Mouse (Mus musculus): ENCODE results near the gene Spata25.
"Not testable (repeated sequence)": the region's sequence is repeated elsewhere in the genome, so short reads cannot be mapped to it uniquely, and the experiment has no call there.

The Spata25 gene

DNA sequence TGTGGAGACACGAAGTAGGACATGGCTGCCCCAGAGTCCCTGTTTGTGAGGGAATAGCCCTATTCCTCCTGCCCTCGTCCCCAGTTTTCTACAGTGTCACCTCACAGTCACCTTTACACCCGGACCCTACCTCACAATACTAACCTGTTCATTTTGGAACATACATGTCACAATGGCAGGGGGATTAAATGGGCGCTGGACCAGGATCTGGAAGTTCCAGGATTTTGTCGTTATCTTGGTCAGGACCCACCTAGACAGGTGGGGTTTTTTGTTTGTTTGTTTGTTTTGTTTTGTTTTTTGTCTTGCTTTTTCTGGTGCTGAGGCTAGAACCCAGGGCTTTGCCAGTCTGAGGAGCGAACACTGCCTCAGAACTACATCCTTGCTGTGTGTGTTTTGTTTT is at the start of gene Spata25:
Spata25 (minus strand) TSS at position 101 of the 400 bp plus-strand sequence.
- in situ Hi-C loops (cut with MboI; ENCODE audit: low sequenced_read_pairs): no loop called here

DNA sequence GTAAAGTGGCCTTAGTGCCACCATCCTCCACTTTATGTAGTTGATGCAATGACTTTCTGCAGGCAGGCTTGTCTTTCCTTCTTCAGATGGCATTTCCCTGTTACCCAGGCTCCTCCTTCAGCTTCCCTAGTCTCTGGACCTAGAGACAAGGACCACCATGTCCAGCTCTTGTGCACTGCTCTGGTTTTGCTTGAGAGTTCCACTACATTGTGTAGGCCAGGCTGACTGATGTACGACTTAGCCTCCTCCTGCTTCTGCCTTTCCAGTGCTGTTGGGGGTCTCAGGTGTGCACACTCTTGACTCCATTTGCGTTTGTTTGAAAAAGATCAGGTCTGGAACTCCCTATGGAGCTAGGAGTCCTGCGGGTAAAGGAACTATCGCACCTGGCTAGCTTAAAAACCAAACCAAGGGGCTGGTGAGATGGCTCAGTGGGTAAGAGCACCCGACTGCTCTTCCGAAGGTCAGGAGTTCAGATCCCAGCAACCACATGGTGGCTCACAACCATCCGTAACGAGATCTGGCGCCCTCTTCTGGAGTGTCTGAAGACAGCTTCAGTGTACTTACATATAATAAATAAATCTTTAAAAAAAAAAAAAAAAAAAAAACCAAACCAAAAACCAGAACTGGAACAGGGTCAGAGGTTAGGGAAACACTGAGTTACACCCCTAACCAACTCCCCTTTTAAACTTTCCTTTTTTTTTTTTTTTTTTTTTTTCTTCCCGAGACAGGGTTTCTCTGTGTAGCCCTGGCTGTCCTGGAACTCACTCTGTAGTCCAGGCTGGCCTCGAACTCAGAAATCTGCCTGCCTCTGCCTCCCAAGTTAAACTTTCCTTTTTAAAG is 49.3 kb upstream of the Spata25 start:
- in situ Hi-C loops (cut with MboI; ENCODE audit: low sequenced_read_pairs): not testable (repeated sequence)

DNA sequence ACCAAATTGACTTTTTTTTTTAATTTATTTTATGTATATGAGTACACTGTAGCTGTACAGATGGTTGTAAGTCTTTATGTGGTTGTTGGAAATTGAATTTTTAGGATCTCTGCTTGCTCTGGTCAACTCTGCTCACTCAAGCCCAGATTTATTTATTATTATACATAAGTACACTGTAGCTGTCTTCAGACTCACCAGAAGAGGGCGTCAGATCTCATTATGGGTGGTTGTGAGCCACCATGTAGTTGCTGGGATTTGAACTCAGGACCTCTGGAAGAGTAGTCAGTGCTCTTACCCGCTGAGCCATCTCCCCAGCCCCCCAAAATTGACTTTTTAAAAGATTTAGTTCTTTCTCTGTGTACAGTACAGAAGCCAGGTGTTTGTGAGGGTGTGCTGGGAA is 47.3 kb upstream of the Spata25 start:
- in situ Hi-C loops (cut with MboI; ENCODE audit: low sequenced_read_pairs): not testable (repeated sequence)

DNA sequence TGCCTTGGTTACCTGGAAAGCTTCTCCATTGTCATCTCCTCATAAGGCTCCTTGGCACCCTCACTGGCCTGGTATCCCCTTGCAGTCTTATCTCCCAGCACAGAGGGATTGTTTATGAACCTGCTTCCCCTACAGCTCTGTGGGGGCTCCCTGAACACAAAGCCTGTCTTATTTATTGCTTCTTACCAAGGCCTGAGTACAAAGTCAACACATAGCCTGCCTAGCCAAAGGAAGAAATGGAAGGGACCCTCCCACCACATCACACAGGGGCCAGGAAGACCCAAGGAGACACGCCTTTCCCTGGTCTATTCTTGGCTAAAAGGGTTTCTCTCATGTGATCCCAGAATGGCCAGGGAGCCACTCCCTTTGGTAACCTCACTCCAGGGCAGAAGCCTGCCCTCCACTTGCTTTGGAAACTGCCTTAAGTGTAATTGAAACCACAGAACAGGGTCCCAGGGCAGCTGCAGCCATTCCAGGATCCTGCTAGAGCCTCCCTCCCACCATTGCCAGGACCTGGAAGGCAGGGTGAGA is 46.0 kb upstream of the Spata25 start:
- in situ Hi-C loops (cut with MboI; ENCODE audit: low sequenced_read_pairs): no loop called here

DNA sequence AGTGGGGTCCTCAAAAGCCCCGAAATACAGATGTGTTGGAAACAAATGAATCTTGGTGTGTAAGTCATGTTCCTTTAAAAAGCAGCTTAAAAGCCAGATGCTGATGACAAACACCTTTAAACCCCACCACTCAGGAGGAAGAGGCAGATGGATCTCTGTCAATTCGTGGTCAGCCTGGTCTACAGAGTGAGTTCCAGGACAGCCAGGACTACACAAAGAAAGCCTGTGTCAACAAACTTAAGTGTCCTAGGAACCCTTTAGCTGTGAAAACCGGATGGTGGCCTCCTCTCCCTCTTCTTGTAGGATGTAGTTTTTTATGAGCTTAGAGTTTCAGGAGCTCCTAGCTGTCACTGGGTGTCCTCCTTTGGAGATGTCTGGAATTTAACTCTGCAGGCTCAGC is 45.3 kb upstream of the Spata25 start:
- in situ Hi-C loops (cut with MboI; ENCODE audit: low sequenced_read_pairs): no loop called here

DNA sequence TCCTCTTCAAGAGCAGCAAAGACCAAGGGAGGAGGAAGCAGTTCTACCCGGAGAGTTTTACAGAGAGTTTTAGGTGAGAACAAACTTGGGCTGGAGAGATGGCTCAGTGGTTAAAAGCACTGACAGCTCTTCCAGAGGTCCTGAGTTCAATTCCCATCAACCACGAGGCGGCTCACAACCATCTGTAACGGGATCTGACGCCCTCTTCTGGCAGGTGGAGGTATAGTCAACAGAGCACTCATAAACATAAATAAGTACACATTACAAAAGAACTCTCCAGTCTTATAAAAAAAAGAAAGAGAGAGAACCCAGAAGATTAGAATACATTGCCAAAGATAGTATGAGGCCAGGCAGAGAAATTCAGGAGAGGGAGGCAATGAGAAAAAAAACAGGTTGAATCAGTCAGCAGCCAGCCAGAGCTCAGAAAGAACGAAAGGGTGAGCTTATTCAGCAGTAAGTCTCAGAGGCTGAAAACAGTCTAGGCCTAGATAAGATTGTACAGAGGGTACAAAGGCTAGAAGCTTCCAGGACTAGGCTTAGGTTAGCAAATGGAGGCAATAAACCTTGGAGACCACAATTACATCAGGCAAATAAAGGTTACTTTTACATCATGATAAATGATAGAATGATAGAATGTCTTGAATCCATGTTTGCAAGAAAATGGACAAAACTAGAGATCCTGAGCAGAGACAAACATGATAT is 43.4 kb upstream of the Spata25 start:
- in situ Hi-C loops (cut with MboI; ENCODE audit: low sequenced_read_pairs): no loop called here

DNA sequence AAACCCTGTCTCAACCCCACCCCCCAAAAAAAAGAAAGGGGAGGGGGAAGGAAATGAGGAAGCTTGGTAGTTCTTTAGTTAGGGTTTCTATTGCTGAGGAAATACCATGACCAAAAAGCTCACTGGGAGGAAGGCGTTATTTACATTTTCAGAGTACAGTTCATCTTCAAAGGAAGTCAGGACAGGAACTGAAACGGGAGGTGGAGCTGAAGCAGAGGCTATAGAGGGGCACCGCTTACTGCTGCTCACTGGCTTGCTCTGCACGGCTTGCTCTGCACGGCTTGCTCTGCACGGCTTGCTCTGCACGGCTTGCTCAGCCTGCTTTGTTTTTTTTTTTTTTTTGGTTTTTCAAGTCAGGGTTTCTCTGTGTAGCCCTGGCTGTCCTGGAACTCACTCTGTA is 40.2 kb upstream of the Spata25 start:
- in situ Hi-C loops (cut with MboI; ENCODE audit: low sequenced_read_pairs): no loop called here

DNA sequence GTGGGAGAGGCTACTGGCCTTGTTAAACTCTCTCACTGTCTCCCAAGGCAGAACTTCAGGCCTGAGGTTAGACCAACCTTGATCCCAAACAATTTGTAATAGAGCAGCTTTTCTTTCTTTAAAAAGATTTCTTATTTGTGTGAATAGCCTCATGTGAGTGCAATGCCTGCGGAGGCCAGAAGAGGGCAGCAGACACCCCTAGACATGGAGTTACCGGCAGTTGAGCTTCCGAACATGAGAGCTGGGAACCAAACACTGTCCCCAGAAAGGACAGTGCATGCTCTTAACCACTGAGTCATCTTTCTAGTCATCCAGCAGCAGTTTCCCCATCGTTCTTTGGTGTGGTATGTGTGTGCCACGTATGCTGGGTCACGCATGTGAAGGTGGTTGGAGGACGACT is 39.2 kb upstream of the Spata25 start:
- in situ Hi-C loops (cut with MboI; ENCODE audit: low sequenced_read_pairs): no loop called here

DNA sequence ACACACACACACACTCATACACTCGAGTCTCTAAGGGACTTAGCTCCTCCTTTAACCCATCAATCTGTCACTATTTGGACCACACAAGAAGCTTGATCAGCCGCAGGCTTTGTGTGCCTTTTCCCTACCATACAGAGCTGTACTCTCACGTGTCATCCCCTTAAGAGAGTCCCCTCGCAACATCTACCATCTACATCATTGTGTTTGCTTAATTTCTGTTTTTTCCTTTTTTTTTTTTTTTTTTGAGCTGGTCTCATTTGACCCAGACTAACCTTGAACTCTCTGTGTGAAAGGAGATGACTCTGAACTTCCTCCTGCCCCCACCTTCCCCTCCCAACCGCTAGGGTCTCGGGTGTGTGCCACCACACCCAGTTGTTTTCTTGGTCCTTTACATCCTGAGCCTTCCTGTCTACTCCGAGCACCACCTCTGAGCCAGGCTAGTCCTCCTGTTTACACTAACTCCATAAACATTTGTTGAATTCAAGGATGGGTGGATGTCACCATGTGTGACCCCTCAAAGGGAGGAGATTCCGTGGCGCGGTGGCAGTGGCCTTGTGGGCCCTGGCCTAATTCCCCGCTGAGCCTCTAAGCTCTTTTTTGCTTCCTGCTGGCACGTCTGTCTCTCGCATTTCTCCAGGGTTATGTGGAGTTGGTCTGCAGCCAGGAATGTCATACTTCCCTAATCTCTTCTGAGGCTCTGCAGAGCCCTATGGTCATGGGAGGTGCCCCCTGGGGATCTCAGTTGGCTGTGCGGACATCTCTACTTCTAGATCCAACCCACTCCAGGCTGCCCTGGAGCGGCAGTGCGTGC is 38.6 kb upstream of the Spata25 start:
- in situ Hi-C loops (cut with MboI; ENCODE audit: low sequenced_read_pairs): no loop called here

DNA sequence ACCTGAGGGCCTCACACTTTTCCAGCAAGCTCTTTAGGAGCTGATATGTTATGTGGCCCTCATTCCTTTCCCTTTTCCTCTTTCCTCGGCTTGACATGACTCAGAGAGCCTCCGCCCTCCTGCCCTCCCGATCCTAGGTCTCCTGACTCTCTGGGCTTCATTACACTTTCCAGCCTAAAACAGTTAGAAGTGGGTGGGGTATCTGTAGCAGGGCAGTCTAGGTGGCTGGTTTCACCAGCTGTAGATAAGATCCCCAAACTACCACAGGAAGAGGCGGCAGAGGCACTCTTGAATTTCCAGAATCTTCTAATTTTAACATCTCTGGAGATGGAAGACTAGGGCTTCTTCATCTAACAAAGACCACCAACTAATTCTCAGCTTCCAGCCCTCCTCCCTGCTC is 36.3 kb upstream of the Spata25 start:
- in situ Hi-C loops (cut with MboI; ENCODE audit: low sequenced_read_pairs): no loop called here

DNA sequence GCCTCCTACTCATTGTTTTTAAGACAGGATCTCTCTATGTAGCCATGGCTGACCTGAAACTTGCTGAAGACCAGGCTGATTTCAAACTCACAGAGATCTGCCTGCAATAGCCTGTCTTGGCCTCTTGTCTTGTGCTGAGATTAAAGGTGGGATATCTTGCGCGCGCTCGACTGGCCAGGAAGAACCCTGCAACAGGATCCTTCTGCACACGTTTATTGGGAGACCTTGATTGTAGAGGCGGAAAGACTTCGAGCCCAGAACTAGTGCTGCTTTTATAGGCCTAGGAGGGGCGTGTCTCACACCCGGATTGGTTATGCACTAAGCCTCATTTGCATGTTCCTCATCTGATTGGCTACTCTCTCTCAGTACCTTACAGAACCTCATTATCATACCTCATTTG is 35.1 kb upstream of the Spata25 start:
- in situ Hi-C loops (cut with MboI; ENCODE audit: low sequenced_read_pairs): not testable (repeated sequence)

DNA sequence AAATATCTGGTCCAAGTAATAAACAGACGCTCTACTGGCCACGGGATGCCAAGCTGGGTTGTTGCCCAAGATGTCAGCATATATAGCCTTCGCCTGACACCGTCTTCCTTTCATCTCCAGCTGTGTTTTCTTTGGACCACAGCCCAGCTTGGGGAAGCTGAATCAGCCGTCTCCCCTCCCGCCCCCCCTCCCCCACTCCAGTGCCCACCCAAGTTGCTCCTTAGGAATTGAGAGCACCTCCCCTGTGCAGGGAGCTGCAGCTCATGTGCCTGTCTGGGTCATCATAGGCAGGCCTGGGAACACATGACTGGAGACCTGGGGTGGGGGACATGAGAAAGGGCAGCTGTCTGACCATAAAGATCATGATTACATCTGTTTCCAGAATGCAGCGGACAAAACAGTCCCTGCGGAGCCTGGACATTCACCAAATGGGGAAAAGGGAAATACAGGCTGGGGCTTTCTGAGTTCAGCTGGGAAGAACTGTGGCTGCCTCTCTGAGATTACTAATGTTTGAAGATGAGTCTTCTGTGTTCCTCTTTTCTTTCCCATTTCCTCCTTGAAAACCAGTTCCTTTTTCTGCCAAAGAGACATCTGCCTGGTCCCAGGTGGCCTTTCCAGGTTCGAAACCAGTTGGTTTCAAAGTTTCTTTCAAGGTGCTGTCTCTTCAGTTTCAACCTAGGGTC is 34.0 kb upstream of the Spata25 start:
- in situ Hi-C loops (cut with MboI; ENCODE audit: low sequenced_read_pairs): no loop called here

DNA sequence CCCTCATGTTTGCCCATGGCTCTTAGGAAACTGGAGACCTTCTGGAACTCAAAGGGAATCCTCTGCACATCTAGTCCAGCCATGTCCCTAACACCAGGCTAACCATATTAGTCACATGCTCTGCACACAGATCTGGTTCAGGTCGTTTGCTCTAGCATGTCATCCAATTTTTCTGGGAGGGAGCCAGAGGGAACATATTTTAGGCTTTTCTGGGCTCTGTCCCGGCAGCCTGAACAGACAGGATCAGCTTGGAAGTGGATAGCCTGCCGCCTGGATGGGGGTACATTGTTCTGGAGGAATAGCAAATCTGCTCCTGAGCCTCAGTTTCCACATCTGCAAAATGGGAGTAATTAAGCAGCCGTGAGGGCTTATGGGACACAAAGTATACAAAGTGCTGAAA is 32.8 kb upstream of the Spata25 start:
- in situ Hi-C loops (cut with MboI; ENCODE audit: low sequenced_read_pairs): no loop called here

DNA sequence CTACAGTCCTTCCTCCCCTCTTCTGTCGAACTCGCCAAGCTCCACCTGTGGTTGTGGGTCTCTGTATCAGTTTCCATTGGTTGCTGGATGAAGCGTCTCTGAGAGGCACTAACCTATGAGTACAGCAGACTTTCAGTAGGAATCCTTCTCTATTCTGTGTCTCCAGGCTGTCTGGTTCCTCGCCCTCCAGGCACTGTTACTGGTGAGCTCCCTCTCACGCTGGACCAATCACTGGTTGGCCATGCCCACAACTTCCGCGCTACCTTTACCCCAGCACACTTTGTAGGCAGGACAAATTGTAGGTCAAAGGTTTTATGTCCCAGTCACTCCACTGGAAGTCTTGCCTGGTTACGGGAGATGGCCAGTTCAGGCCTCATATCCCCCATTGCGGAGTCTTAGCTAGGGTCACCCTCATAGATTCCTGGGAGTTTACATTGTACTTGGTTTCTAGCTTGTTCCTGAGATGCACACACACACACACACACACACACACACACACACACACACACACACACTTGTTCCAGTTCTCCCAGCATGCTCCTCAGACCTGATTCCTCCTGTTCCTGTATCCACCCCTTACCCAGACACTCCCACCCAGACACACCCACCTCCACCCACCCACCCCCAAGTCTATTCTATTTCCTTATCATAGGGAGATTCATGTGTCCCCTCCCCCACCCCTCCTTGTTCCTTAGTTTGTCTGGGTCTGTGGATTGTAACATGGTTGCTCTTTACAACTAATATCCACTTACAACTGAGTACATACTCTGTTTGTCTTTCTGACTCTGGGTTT is 31.5 kb upstream of the Spata25 start:
- in situ Hi-C loops (cut with MboI; ENCODE audit: low sequenced_read_pairs): no loop called here

DNA sequence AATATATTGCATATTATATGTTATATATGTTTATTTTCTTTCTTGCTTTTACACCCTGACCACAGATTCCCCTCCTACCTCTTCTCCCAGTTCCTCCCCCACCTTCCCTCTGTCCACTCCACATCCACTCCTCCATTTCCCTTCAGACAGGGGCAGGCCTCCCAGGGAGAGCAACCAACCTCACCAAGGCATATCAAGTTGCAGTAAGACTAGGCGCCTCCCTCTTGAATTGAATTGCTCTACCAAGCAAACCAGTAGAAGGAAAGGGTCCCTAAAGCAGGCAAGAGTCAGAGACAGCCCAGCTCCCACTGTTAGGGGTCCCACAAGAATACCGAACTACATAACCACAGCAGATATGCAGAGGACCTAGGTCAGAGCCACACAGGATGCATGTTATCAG is 30.8 kb upstream of the Spata25 start:
- in situ Hi-C loops (cut with MboI; ENCODE audit: low sequenced_read_pairs): no loop called here

DNA sequence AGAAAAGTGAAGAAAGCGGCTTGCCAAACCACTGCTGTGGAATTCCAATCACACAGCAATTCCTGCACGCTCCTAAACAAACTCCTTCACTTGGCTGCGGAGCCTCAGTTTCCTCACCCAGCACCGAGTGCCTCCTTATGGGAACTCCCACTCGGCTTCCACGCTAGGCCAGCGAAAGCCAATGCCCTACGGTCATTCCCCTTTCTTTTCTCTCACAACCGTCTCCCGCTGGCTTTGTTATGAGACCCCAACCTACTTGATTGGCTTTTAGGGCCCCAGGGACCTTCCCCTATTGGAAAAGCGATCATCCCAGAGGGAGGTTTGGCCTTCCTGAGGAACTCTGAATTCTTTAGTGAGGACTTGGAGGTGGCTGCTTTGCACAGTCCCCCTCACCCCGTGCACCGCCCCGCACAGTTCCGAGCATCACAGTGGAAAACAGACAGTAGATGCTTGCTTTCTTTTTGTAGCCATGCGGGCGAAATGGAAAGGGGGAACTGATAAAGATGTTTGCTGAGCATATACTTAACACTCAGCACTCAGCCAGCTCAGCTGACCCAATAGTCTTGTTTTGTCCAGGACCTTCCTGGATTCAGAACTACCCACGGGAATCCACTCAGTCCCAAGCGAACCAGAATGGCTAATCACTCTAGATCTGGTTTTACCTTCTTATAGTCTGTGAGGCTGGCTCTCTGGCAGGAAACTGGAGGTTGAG is 29.7 kb upstream of the Spata25 start:
- in situ Hi-C loops (cut with MboI; ENCODE audit: low sequenced_read_pairs): no loop called here

DNA sequence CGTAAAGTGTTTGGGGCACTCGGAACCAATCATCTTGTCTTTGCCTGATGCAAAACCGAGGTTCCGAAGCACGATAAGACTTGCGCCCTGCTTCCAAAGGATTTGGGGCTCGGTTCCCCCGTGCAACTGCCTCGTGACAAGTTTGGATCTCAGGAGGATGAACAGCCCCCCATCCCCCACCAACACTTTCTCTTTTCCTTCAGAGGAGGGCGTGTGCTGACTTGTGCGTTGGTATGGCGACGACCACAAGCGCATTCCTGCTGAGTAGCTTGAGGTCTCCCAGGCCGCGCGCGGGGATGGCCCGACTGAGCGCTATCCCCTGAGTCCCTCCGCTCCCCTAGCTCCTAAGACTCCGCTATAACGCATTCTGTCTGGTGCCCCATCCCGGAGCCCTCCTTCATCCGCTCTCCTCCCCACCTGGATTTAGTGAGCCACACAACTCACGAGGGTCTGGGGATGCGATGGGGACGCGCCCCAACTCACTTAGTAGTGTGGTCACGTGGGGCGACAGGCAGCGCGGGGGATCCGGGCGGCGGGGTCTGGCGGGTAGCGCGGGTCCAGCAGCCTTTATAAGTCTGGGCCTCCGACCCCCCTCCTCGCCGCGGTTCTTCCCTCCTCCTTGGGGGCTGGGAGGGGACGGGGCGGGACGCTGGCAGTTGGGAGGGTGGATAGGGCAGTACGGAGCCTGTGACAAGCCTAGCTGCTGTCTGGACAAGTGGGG is 28.9 kb upstream of the Spata25 start, which contains the start of gene Pltp:
Pltp (minus strand) TSS at position 611 of the 721 bp plus-strand sequence.
- in situ Hi-C loops (cut with MboI; ENCODE audit: low sequenced_read_pairs): no loop called here

DNA sequence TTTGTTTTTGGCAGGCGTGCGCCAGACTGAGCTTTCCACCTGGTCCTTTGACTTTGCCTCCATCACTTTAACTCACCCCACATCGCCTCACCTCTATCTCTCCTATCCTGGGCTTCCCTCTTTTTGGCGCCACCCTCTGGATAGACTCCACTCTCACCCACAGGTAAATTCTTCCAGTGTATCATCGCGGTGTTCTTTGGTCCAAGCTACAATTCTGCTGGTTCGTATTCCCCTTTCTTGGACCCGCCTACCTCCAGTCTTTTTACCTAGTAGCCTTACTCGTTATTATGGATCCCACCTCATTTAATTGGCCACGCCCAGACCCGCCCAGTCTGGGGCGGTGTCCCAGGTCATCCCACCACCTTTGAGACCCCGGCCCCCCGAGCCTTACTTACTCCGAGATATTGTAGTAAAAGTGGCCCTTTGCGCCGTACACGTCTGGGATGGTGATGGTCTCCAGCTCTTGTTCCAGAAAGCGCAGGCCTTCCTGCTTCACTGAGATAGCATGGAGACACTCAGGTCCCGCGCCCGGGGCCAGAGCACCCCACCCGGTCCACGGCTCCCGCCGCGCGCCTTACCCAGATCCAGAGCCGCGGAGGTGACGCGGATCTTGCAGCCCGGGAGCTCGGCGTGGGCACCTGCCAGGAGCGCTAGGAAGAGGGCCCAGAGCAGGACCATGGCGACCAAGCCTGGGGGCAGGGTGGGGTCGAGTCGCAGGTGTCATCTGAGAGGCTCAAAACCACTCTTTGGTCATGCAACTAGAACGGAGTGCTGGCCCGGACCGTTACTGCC is 28.2 kb upstream of the Spata25 start:
- in situ Hi-C loops (cut with MboI; ENCODE audit: low sequenced_read_pairs): no loop called here
